Mouse (Mus musculus): ENCODE data around the gene Glg1. TPM values are rescaled to one million over a fixed set of nuclear protein-coding genes. Genes with fewer than 3 reads are reported as not detected.
A peak's percentile ranks its signal among the peaks of the same experiment; 100 is the strongest.
"Not testable (repeated sequence)": the region's sequence is repeated elsewhere in the genome, so short reads cannot be mapped to it uniquely, and the experiment has no call there.

Gene Glg1
- polyA plus RNA-seq, 1 experiment = 18.0 TPM

GRCm38 (mm10) chr8:111291733-111292132 is 32.7 kb upstream of the Glg1 start:
- TF ChIP-seq FLI1 (IDR thresholded peaks at IDR 0.05; ENCODE audit: low read length) (no peak), GATA1 (IDR thresholded peaks at IDR 0.05; ENCODE audit: borderline replicate concordance, low read length) (no peak)
- H3K36me3 ChIP-seq (replicated peaks; ENCODE audit: low read length) = peaks cover 87% of the 10 kb centered on the region
- no peaks in the 10 kb centered on the region for H3K27me3 ChIP-seq (replicated peaks)
- H3K9me3 ChIP-seq = no peaks in the 10 kb centered on the region
- no peak overlapping the region for H3K4me3 ChIP-seq (replicated peaks)
- peaks cover 27% of the 10 kb centered on the region for H3K4me1 ChIP-seq

- Histone ChIP-seq H3K27me3 (replicated peaks) (no peaks in the 10 kb centered on the region), H3K4me1 (peaks cover 24% of the 10 kb centered on the region), H3K4me3 (replicated peaks) (no peak overlapping the region), H3K36me3 (replicated peaks; ENCODE audit: low read length) (peaks cover 89% of the 10 kb centered on the region), H3K9me3 (no peaks in the 10 kb centered on the region)
- TF ChIP-seq FLI1 (IDR thresholded peaks at IDR 0.05; ENCODE audit: low read length) = no peak
- TF ChIP-seq GATA1 (IDR thresholded peaks at IDR 0.05; ENCODE audit: borderline replicate concordance, low read length) = no peak
Observed at GRCm38 (mm10) chr8:111290586-111290985, 31.6 kb upstream of the Glg1 start.

- H3K27me3 ChIP-seq (replicated peaks) = no peaks in the 10 kb centered on the region
- H3K4me1 ChIP-seq = peaks cover 16% of the 10 kb centered on the region
- TF ChIP-seq GATA1 (IDR thresholded peaks at IDR 0.05; ENCODE audit: borderline replicate concordance, low read length) (no peak), FLI1 (IDR thresholded peaks at IDR 0.05; ENCODE audit: low read length) (no peak)
- no peaks in the 10 kb centered on the region for H3K9me3 ChIP-seq
- no peak overlapping the region for H3K4me3 ChIP-seq (replicated peaks)
- peaks cover 91% of the 10 kb centered on the region for H3K36me3 ChIP-seq (replicated peaks; ENCODE audit: low read length)
Observed at GRCm38 (mm10) chr8:111285603-111286002, 26.6 kb upstream of the Glg1 start.

DNA sequence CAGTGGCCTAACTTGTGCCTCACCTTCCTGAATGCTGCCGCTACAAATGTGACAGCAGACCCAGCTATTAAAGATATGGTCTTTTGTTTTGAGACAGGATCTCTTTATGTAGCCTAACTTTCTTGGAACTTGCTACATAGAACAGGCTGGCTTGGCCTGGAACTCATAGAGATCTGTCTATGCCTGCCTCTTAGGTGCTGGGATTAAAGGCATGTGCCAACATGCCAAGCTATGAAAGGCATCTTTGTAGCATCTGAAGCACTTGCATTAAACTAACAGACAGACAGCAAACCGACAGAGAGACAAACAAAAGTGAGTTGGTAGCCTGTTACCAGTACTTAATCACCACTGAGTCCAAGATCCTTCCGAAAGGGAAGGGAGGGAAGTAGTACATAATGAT is 23.1 kb upstream of the Glg1 start:
- no peak overlapping the region for H3K4me3 ChIP-seq (replicated peaks)
- no peaks in the 10 kb centered on the region for H3K9me3 ChIP-seq
- H3K4me1 ChIP-seq = no peaks in the 10 kb centered on the region
- H3K36me3 ChIP-seq (replicated peaks; ENCODE audit: low read length) = peaks cover 96% of the 10 kb centered on the region
- no peaks in the 10 kb centered on the region for H3K27me3 ChIP-seq (replicated peaks)
- no peak for TF ChIP-seq FLI1 (IDR thresholded peaks at IDR 0.05; ENCODE audit: low read length)
- no peak for TF ChIP-seq GATA1 (IDR thresholded peaks at IDR 0.05; ENCODE audit: borderline replicate concordance, low read length)

GRCm38 (mm10) chr8:111268277-111268676 is 9.3 kb upstream of the Glg1 start:
- peaks cover 22% of the 10 kb centered on the region for H3K9me3 ChIP-seq
- H3K27me3 ChIP-seq (replicated peaks) = peaks cover 20% of the 10 kb centered on the region
- peaks cover 16% of the 10 kb centered on the region for H3K36me3 ChIP-seq (replicated peaks; ENCODE audit: low read length)
- H3K4me1 ChIP-seq = no peaks in the 10 kb centered on the region
- no peak overlapping the region for H3K4me3 ChIP-seq (replicated peaks)
- no peak for TF ChIP-seq GATA1 (IDR thresholded peaks at IDR 0.05; ENCODE audit: borderline replicate concordance, low read length)
- no peak for TF ChIP-seq FLI1 (IDR thresholded peaks at IDR 0.05; ENCODE audit: low read length)

- H3K27me3 ChIP-seq (replicated peaks) = peaks cover 27% of the 10 kb centered on the region
- H3K4me1 ChIP-seq = peaks cover 16% of the 10 kb centered on the region
- H3K4me3 ChIP-seq (replicated peaks) = not testable (repeated sequence)
- H3K36me3 ChIP-seq (replicated peaks; ENCODE audit: low read length) = peaks cover 11% of the 10 kb centered on the region
- peaks cover 22% of the 10 kb centered on the region for H3K9me3 ChIP-seq
Observed at GRCm38 (mm10) chr8:111266161-111266560, 7.1 kb upstream of the Glg1 start.

- peaks cover 29% of the 10 kb centered on the region for H3K27me3 ChIP-seq (replicated peaks)
- no peak for TF ChIP-seq GATA1 (IDR thresholded peaks at IDR 0.05; ENCODE audit: borderline replicate concordance, low read length)
- no peak for TF ChIP-seq FLI1 (IDR thresholded peaks at IDR 0.05; ENCODE audit: low read length)
- H3K4me3 ChIP-seq (replicated peaks) = no peak overlapping the region
- peaks cover 26% of the 10 kb centered on the region for H3K4me1 ChIP-seq
- H3K9me3 ChIP-seq = peaks cover 22% of the 10 kb centered on the region
- peaks cover under 1% of the 10 kb centered on the region for H3K36me3 ChIP-seq (replicated peaks; ENCODE audit: low read length)
Observed at GRCm38 (mm10) chr8:111264693-111265220, 5.7 kb upstream of the Glg1 start.

GRCm38 (mm10) chr8:111261981-111262381 is 3.0 kb upstream of the Glg1 start:
- Histone ChIP-seq H3K4me3 (replicated peaks) (peak overlapping the region; percentile 69), H3K36me3 (replicated peaks; ENCODE audit: low read length) (no peaks in the 10 kb centered on the region), H3K27me3 (replicated peaks) (peaks cover 29% of the 10 kb centered on the region), H3K9me3 (peaks cover 19% of the 10 kb centered on the region), H3K4me1 (peaks cover 34% of the 10 kb centered on the region)
- TF ChIP-seq GATA1 (IDR thresholded peaks at IDR 0.05; ENCODE audit: borderline replicate concordance, low read length) = peak; percentile 66; the same call in 1 of the 3 replicates
- no peak for TF ChIP-seq FLI1 (IDR thresholded peaks at IDR 0.05; ENCODE audit: low read length)

- Histone ChIP-seq H3K4me1 (peaks cover 34% of the 10 kb centered on the region), H3K27me3 (replicated peaks) (peaks cover 18% of the 10 kb centered on the region), H3K4me3 (replicated peaks) (no peak overlapping the region), H3K9me3 (peaks cover 6% of the 10 kb centered on the region), H3K36me3 (replicated peaks; ENCODE audit: low read length) (peaks cover 8% of the 10 kb centered on the region)
- no peak for TF ChIP-seq GATA1 (IDR thresholded peaks at IDR 0.05; ENCODE audit: borderline replicate concordance, low read length)
- no peak for TF ChIP-seq FLI1 (IDR thresholded peaks at IDR 0.05; ENCODE audit: low read length)
Observed at GRCm38 (mm10) chr8:111260251-111260650, 1.2 kb upstream of the Glg1 start.

GRCm38 (mm10) chr8:111259408-111259741 is 359 bp upstream of the Glg1 start:
- Histone ChIP-seq H3K4me3 (replicated peaks) (peak overlapping the region; percentile 94), H3K4me1 (peaks cover 34% of the 10 kb centered on the region), H3K9me3 (0 out of 2 replicates have a peak, but pooled peaks cover 3% of the 10 kb centered on the region), H3K36me3 (replicated peaks; ENCODE audit: low read length) (peaks cover 16% of the 10 kb centered on the region), H3K27me3 (replicated peaks) (peaks cover 11% of the 10 kb centered on the region)
- TF ChIP-seq GATA1 (IDR thresholded peaks at IDR 0.05; ENCODE audit: borderline replicate concordance, low read length) = no peak
- TF ChIP-seq FLI1 (IDR thresholded peaks at IDR 0.05; ENCODE audit: low read length) = no peak

Data from megakaryocyte, embryonic 14.5 days (primary cell).